Mouse (Mus musculus) hematopoietic multipotent progenitor cell, adult 10-12 weeks (in vitro differentiated cells): ENCODE data around the gene Gm16434. TPM values are rescaled to one million over a fixed set of nuclear protein-coding genes. Genes with fewer than 3 reads are reported as not detected.

ENCODE experiments used
- polyA plus RNA-seq: library from polyadenylated mRNA; stranded (reverse); fragments of >175 nt; gene quantifications from 2 replicates; pipeline ENCODE4 v1.2.3, GENCODE M21; 2012; ENCODE audit warnings: low replicate concordance

Gm16434 gene
- not detected in 2 replicates for polyA plus RNA-seq

GRCm38 (mm10) chr14:7194440-7194839, at the start of gene Gm16434:
Gm16434 (minus strand) TSS chr14:7194540.

GRCm38 (mm10) chr14:7174483-7174971, 19.8 kb downstream of the Gm16434 start, which contains the start of gene Gm3512:
Gm3512 (minus strand) TSS chr14:7174533.

Other genes with a start within 250 kb of the Gm16434 start
- not detected in 2 replicates for gene Gm6356, start 220.7 kb downstream of the Gm16434 start, polyA plus RNA-seq
- gene Gm10406, start 167.1 kb downstream of the Gm16434 start, polyA plus RNA-seq: not detected in 2 replicates
- not detected in 2 replicates for gene Gm3685, start 149.6 kb downstream of the Gm16434 start, polyA plus RNA-seq
- not detected in 2 replicates for gene Gm3696, start 93.9 kb downstream of the Gm16434 start, polyA plus RNA-seq
- gene Gm6676, start 69.1 kb downstream of the Gm16434 start, polyA plus RNA-seq: not detected in 2 replicates
- gene Gm3512, start 20.0 kb downstream of the Gm16434 start, polyA plus RNA-seq: not detected in 2 replicates
- gene Gm3727, start 70.2 kb upstream of the Gm16434 start, polyA plus RNA-seq: not detected in 2 replicates
- 0.13 TPM in 1 of 2 replicates, not detected in the other for gene Gm3739, start 120.5 kb upstream of the Gm16434 start, polyA plus RNA-seq
- not detected in 2 replicates for gene Gm5797, start 137.9 kb upstream of the Gm16434 start, polyA plus RNA-seq
- not detected in 2 replicates for gene Gm8374, start 170.6 kb upstream of the Gm16434 start, polyA plus RNA-seq